Mouse (Mus musculus) midbrain, embryonic 13.5 days (tissue): Measurements from ENCODE around the gene Mpzl2. TPM values are rescaled to one million over a fixed set of nuclear protein-coding genes. Genes with fewer than 3 reads are reported as not detected.

Experiments
- ATAC-seq: fragments of 200-750 bp; cut with Nextera tagmentation; 2 replicates; pipeline ENCODE4 v1.8.0; 2017; ENCODE audit warnings: mild to moderate bottlenecking, moderate TSS enrichment, moderate library complexity
- H3K27ac ChIP-seq: fragments of 300-500 bp; sonication (generic); 2 replicates; pipeline ENCODE4 v1.5.1; 2015; ENCODE audit warnings: inconsistent platforms, mild to moderate bottlenecking, moderate library complexity
- H3K27me3 ChIP-seq: fragments of 300-500 bp; sonication (generic); 2 replicates; pipeline ENCODE4 v1.6.1; 2015; ENCODE audit warnings: mild to moderate bottlenecking, inconsistent platforms
- H3K36me3 ChIP-seq: fragments of 300-500 bp; sonication (generic); 2 replicates; pipeline ENCODE4 v1.6.1; 2015; ENCODE audit warnings: mild to moderate bottlenecking, inconsistent platforms
- H3K4me1 ChIP-seq: fragments of 300-500 bp; sonication (generic); replicated peaks from 2 replicates; pipeline ENCODE4 v1.6.1; 2015; ENCODE audit warnings: inconsistent platforms
- H3K4me2 ChIP-seq: fragments of 300-500 bp; sonication (generic); replicated peaks from 2 replicates; pipeline ENCODE4 v1.6.1; 2015; ENCODE audit warnings: moderate library complexity, mild to moderate bottlenecking, inconsistent platforms
- H3K4me3 ChIP-seq: fragments of 300-500 bp; sonication (generic); replicated peaks from 2 replicates; pipeline ENCODE4 v1.5.1; 2015; ENCODE audit warnings: mild to moderate bottlenecking, inconsistent platforms
- H3K9ac ChIP-seq: fragments of 300-500 bp; sonication (generic); replicated peaks from 2 replicates; pipeline ENCODE4 v1.6.1; 2015; ENCODE audit warnings: mild to moderate bottlenecking, inconsistent platforms
- H3K9me3 ChIP-seq: fragments of 300-500 bp; sonication (generic); 2 replicates; pipeline ENCODE4 v1.6.1; 2016; ENCODE audit warnings: mild to moderate bottlenecking, inconsistent platforms
- WGBS: fragments of 180-500 bp; shearing (Covaris S2); methylation state at CpG from one replicate; pipeline ENCODE4 v1.1.7; 2015; 5-methylcytosine and 5-hydroxymethylcytosine counted together
- polyA plus RNA-seq: library from polyadenylated mRNA; unstranded; fragments of >200 nt; fragmentation: Nextera tagmentation; extraction: Ambion mirVana; gene quantifications from 2 replicates; pipeline ENCODE4 v1.2.1, GENCODE M21; 2015

Gene Mpzl2
- polyA plus RNA-seq, 1 experiment from 2014 or later, result 0.30 TPM

GRCm38 (mm10) chr9:45009180-45010078 is 30.2 kb upstream of the Mpzl2 start, which contains the start of gene Cd3e:
Cd3e (minus strand) TSS chr9:45009627.
- ATAC-seq, result no peak
- 0 out of 2 replicates have a peak, but pooled peaks cover 3% of the 10 kb centered on the region for H3K27me3 ChIP-seq
- no peaks in the 10 kb centered on the region for H3K9me3 ChIP-seq
- H3K4me2 ChIP-seq, result no peak within 1 kb of the TSS
- no peak within 1 kb of the TSS for H3K27ac ChIP-seq
- no peak within 1 kb of the TSS for H3K4me3 ChIP-seq
- no peak within 1 kb of the TSS for H3K9ac ChIP-seq
- no peaks in the 10 kb centered on the region for H3K36me3 ChIP-seq
- WGBS, result 84% methylated on average over 19 of the region's 19 CpGs
- H3K4me1 ChIP-seq, result no peaks in the 10 kb centered on the region

GRCm38 (mm10) chr9:45010461-45010860 is 29.1 kb upstream of the Mpzl2 start:
- no peak overlapping the region for H3K27ac ChIP-seq
- ATAC-seq, result no peak

GRCm38 (mm10) chr9:45011291-45011690 is 28.3 kb upstream of the Mpzl2 start:
- no peaks in the 10 kb centered on the region for H3K4me1 ChIP-seq
- no peaks in the 10 kb centered on the region for H3K36me3 ChIP-seq
- no peak for ATAC-seq
- H3K4me2 ChIP-seq, result no peak overlapping the region
- H3K9ac ChIP-seq, result no peak overlapping the region
- 42% methylated on average over 6 of the region's 6 CpGs for WGBS
- H3K9me3 ChIP-seq, result no peaks in the 10 kb centered on the region
- H3K27ac ChIP-seq, result no peak overlapping the region
- H3K4me3 ChIP-seq, result no peak overlapping the region
- H3K27me3 ChIP-seq, result 0 out of 2 replicates have a peak, but pooled peaks cover 3% of the 10 kb centered on the region

More at GRCm38 (mm10) chr9:45010461-45010860, 29.1 kb upstream of the Mpzl2 start:
- Histone ChIP-seq H3K9ac (no peak overlapping the region), H3K4me3 (no peak overlapping the region), H3K4me1 (no peaks in the 10 kb centered on the region), H3K36me3 (no peaks in the 10 kb centered on the region), H3K9me3 (no peaks in the 10 kb centered on the region), H3K4me2 (no peak overlapping the region), H3K27me3 (0 out of 2 replicates have a peak, but pooled peaks cover 3% of the 10 kb centered on the region)
- 78% methylated on average over 4 of the region's 4 CpGs for WGBS

- Histone ChIP-seq H3K4me2 (no peak overlapping the region), H3K9ac (no peak overlapping the region), H3K36me3 (no peaks in the 10 kb centered on the region), H3K27me3 (0 out of 2 replicates have a peak, but pooled peaks cover 3% of the 10 kb centered on the region), H3K27ac (no peak overlapping the region), H3K4me3 (no peak overlapping the region), H3K9me3 (no peaks in the 10 kb centered on the region), H3K4me1 (no peaks in the 10 kb centered on the region)
- 38% methylated on average over 2 of the region's 2 CpGs for WGBS
- no peak for ATAC-seq
These were observed 24.7 kb upstream of the Mpzl2 start for GRCm38 (mm10) chr9:45014879-45015278.

- Histone ChIP-seq H3K4me3 (no peak overlapping the region), H3K9ac (no peak overlapping the region), H3K9me3 (no peaks in the 10 kb centered on the region), H3K4me1 (no peaks in the 10 kb centered on the region), H3K4me2 (no peak overlapping the region), H3K27me3 (0 out of 2 replicates have a peak, but pooled peaks cover 3% of the 10 kb centered on the region), H3K27ac (no peak overlapping the region), H3K36me3 (no peaks in the 10 kb centered on the region)
- WGBS, result 66% methylated on average over 3 of the region's 3 CpGs
- ATAC-seq, result no peak
These were observed 23.8 kb upstream of the Mpzl2 start for GRCm38 (mm10) chr9:45015841-45016240.

GRCm38 (mm10) chr9:45018031-45018430 is 21.6 kb upstream of the Mpzl2 start:
- no peak for ATAC-seq
- Histone ChIP-seq H3K27ac (no peak overlapping the region), H3K4me1 (no peaks in the 10 kb centered on the region), H3K36me3 (no peaks in the 10 kb centered on the region), H3K27me3 (no peaks in the 10 kb centered on the region), H3K4me2 (no peak overlapping the region), H3K9me3 (no peaks in the 10 kb centered on the region), H3K9ac (no peak overlapping the region), H3K4me3 (no peak overlapping the region)
- 88% methylated on average over 11 of the region's 11 CpGs for WGBS

GRCm38 (mm10) chr9:45022800-45023199 is 16.8 kb upstream of the Mpzl2 start:
- Histone ChIP-seq H3K9ac (no peak overlapping the region), H3K27me3 (0 out of 2 replicates have a peak, but pooled peaks cover 4% of the 10 kb centered on the region), H3K27ac (no peak overlapping the region), H3K4me3 (no peak overlapping the region), H3K36me3 (no peaks in the 10 kb centered on the region), H3K4me2 (no peak overlapping the region), H3K4me1 (no peaks in the 10 kb centered on the region), H3K9me3 (no peaks in the 10 kb centered on the region)
- no peak for ATAC-seq
- WGBS, result 13% methylated on average over 3 of the region's 3 CpGs

- H3K4me1 ChIP-seq, result no peaks in the 10 kb centered on the region
- H3K27ac ChIP-seq, result no peak overlapping the region
- H3K36me3 ChIP-seq, result no peaks in the 10 kb centered on the region
- H3K9ac ChIP-seq, result no peak overlapping the region
- 0 out of 2 replicates have a peak, but pooled peaks cover 4% of the 10 kb centered on the region for H3K27me3 ChIP-seq
- H3K9me3 ChIP-seq, result no peaks in the 10 kb centered on the region
- WGBS, result 62% methylated on average over 3 of the region's 3 CpGs
- no peak for ATAC-seq
- H3K4me2 ChIP-seq, result no peak overlapping the region
- H3K4me3 ChIP-seq, result no peak overlapping the region
These were observed 16.0 kb upstream of the Mpzl2 start for GRCm38 (mm10) chr9:45023638-45024037.

GRCm38 (mm10) chr9:45024187-45024586 is 15.4 kb upstream of the Mpzl2 start:
- Histone ChIP-seq H3K27ac (no peak overlapping the region), H3K9me3 (no peaks in the 10 kb centered on the region), H3K4me1 (no peaks in the 10 kb centered on the region), H3K4me2 (no peak overlapping the region), H3K36me3 (no peaks in the 10 kb centered on the region), H3K9ac (no peak overlapping the region), H3K4me3 (no peak overlapping the region), H3K27me3 (0 out of 2 replicates have a peak, but pooled peaks cover 4% of the 10 kb centered on the region)
- no peak for ATAC-seq
- WGBS, result 85% methylated on average over 2 of the region's 2 CpGs

GRCm38 (mm10) chr9:45027376-45027775 is 12.2 kb upstream of the Mpzl2 start:
- no peak for ATAC-seq
- no peak overlapping the region for H3K4me2 ChIP-seq
- 76% methylated on average over 8 of the region's 8 CpGs for WGBS
- no peak overlapping the region for H3K27ac ChIP-seq
- no peaks in the 10 kb centered on the region for H3K9me3 ChIP-seq
- no peaks in the 10 kb centered on the region for H3K4me1 ChIP-seq
- no peak overlapping the region for H3K9ac ChIP-seq
- H3K27me3 ChIP-seq, result 0 out of 2 replicates have a peak, but pooled peaks cover 8% of the 10 kb centered on the region
- H3K36me3 ChIP-seq, result no peaks in the 10 kb centered on the region
- H3K4me3 ChIP-seq, result no peak overlapping the region

GRCm38 (mm10) chr9:45030341-45030740 is 9.3 kb upstream of the Mpzl2 start:
- Histone ChIP-seq H3K9ac (no peak overlapping the region), H3K27ac (no peak overlapping the region), H3K4me2 (no peak overlapping the region), H3K9me3 (no peaks in the 10 kb centered on the region), H3K27me3 (0 out of 2 replicates have a peak, but pooled peaks cover 8% of the 10 kb centered on the region), H3K4me1 (no peaks in the 10 kb centered on the region), H3K36me3 (no peaks in the 10 kb centered on the region), H3K4me3 (no peak overlapping the region)
- 77% methylated on average over 6 of the region's 6 CpGs for WGBS
- no peak for ATAC-seq

GRCm38 (mm10) chr9:45032261-45032660 is 7.3 kb upstream of the Mpzl2 start:
- H3K27ac ChIP-seq, result no peak overlapping the region
- ATAC-seq, result no peak
- WGBS, result 76% methylated on average over 2 of the region's 2 CpGs

More at GRCm38 (mm10) chr9:45032261-45032660, 7.3 kb upstream of the Mpzl2 start:
- no peaks in the 10 kb centered on the region for H3K36me3 ChIP-seq
- peaks cover 8% of the 10 kb centered on the region; the same call in 1 of the 2 replicates for H3K27me3 ChIP-seq
- H3K9me3 ChIP-seq, result no peaks in the 10 kb centered on the region
- no peaks in the 10 kb centered on the region for H3K4me1 ChIP-seq
- H3K4me2 ChIP-seq, result no peak overlapping the region
- no peak overlapping the region for H3K4me3 ChIP-seq
- H3K9ac ChIP-seq, result no peak overlapping the region
